In the genomic region with DNA sequence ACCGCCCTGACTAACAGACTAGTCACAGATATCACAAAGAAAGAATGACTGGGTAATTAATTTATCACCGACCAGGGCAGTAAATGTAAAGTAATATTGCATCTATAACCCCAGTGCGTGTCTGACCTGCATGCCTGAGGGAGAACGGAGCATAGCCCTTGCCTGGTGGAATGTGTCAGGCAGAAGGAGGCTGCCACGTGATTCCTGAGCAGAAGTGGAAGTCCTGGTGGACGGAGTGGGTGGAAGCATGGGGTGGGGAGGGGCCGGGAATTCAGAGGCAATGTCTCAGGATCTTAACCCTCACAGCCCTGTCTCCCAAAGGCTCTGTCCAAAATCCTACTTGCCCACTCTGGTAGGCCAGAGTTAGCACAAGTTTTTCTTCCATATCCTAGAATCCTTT, we compare ENCODE assay signal across 8 mouse cellular contexts. TPM values are rescaled to one million over a fixed set of nuclear protein-coding genes. Genes with fewer than 3 reads are reported as not detected.
DNase-seq lines count a peak whose midpoint lies in the region; ATAC-seq and TF ChIP-seq lines count a peak whose summit lies in the region.
"Had no signal": no experiment of that assay in that cellular context is flagged by ENCODE, and none has a peak within 500 bp of the region (broad histone marks: within the 10 kb centered on the region; RNA-seq: fewer than 3 reads in every experiment).

No protein-coding gene starts in this region.

- no peaks in the 10 kb centered on the region for H3K36me3 ChIP-seq in embryonic facial prominence, embryonic 14.5 days (ENCODE audit: control insufficient read depth, insufficient read depth, low read length)
- H3K36me3 ChIP-seq in lung, postnatal 0 days (ENCODE audit: insufficient read depth, low read length), result no peaks in the 10 kb centered on the region

- H3K27ac ChIP-seq in embryonic facial prominence, embryonic 14.5 days (replicated peaks; ENCODE audit: low read depth, low read length), result peak overlapping the region; percentile 88
- peak overlapping the region; percentile 51; the same call in 1 of the 2 replicates for H3K27ac ChIP-seq in lung, postnatal 0 days (ENCODE audit: low read length)

- WGBS in embryonic facial prominence, embryonic 14.5 days, result 17% methylated on average over 7 of the region's 7 CpGs
- WGBS in lung, postnatal 0 days, result 32% methylated on average over 7 of the region's 7 CpGs

- no peak for TF ChIP-seq EP300 in lung, postnatal 0 days (IDR thresholded peaks at IDR 0.05)

- H3K4me3 ChIP-seq in embryonic facial prominence, embryonic 14.5 days (ENCODE audit: low read depth, low read length), result no peak overlapping the region
- H3K4me3 ChIP-seq in lung, postnatal 0 days (ENCODE audit: low read depth, low read length), result no peak overlapping the region

- H3K4me2 ChIP-seq in embryonic facial prominence, embryonic 14.5 days (ENCODE audit: low read depth, low read length), result peak overlapping the region; percentile 39
- no peak overlapping the region for H3K4me2 ChIP-seq in lung, postnatal 0 days (replicated peaks; ENCODE audit: low read depth, low read length)

- peak; percentile 10 for DNase-seq in brain, adult 2 months (ENCODE audit: low read depth, low spot score)
- DNase-seq in embryonic facial prominence, embryonic 14.5 days (ENCODE audit: low spot score), result no peak
- DNase-seq in kidney, adult 9 months, result peak; percentile 73
- peak; percentile 67 for DNase-seq in lung, postnatal 0 days (ENCODE audit: low spot score)
- DNase-seq in left cerebral cortex, adult 8-10 months (ENCODE audit: low spot score in 2 of 2), result no peak
- no peak for DNase-seq in cerebellum, adult 11-12 months

- ATAC-seq in embryonic facial prominence, embryonic 14.5 days (ENCODE audit: low read depth), result peak; percentile 17
- peak; percentile 82 for ATAC-seq in lung, postnatal 0 days
- no peak for ATAC-seq in monocyte, adult 5-6 weeks (replicated peaks; ENCODE audit: insufficient number of reproducible peaks, low FRiP score, low TSS enrichment, poor library complexity, severe bottlenecking)

- peaks cover 66% of the 10 kb centered on the region for H3K4me1 ChIP-seq in embryonic facial prominence, embryonic 14.5 days (ENCODE audit: control insufficient read depth, insufficient read depth, low read length)
- H3K4me1 ChIP-seq in lung, postnatal 0 days (ENCODE audit: insufficient read depth, low read depth, low read length), result peaks cover 13% of the 10 kb centered on the region; the same call in 1 of the 2 replicates

- H3K27me3 ChIP-seq in embryonic facial prominence, embryonic 14.5 days (replicated peaks; ENCODE audit: control insufficient read depth, insufficient read depth, low read length), result no peaks in the 10 kb centered on the region
- 0 out of 2 replicates have a peak, but pooled peaks cover 6% of the 10 kb centered on the region for H3K27me3 ChIP-seq in lung, postnatal 0 days (replicated peaks; ENCODE audit: insufficient read depth, low read length)

- H3K9ac ChIP-seq in embryonic facial prominence, embryonic 14.5 days (ENCODE audit: low read depth, low read length), result no peak overlapping the region
- no peak overlapping the region for H3K9ac ChIP-seq in lung, postnatal 0 days (replicated peaks; ENCODE audit: low read depth)

- no peaks in the 10 kb centered on the region for H3K9me3 ChIP-seq in embryonic facial prominence, embryonic 14.5 days (ENCODE audit: control insufficient read depth, low read length)
- no peaks in the 10 kb centered on the region for H3K9me3 ChIP-seq in lung, postnatal 0 days (ENCODE audit: low read length)

- TF ChIP-seq CTCF in lung, postnatal 0 days (IDR thresholded peaks at IDR 0.05), result peak; percentile 28

RNA-seq across cellular contexts. Expression of gene Abca4, which starts 3.2 kb away (rescaled TPM):
- polyA plus RNA-seq in embryonic facial prominence, embryonic 14.5 days (2014; fragmentation: Nextera tagmentation; extraction: Ambion mirVana), result 1.5 and 1.8 TPM in 2 replicates
- polyA plus RNA-seq in lung, postnatal 0 days (2015; fragmentation: Nextera tagmentation; extraction: Ambion mirVana), result 2.3 and 2.5 TPM in 2 replicates
- 1 to 10 TPM; 3.1 to 3.3 (median 3.2) TPM for total RNA-seq in left cerebral cortex, adult 8-10 months (2022)
- not detected in 3 replicates for total RNA-seq in monocyte, adult 5-6 weeks (2017)
- total RNA-seq: megakaryocyte-erythroid progenitor cell, adult 5-6 weeks had no signal

Comparison
In these comparisons a context has a peak if more than half of its experiments do, and no peak if none do; other contexts are left out.
1. DNase-seq: peak in brain, adult 2 months (single experiment), kidney, adult 9 months (single experiment) and lung, postnatal 0 days (single experiment); none in embryonic facial prominence, embryonic 14.5 days (single experiment), left cerebral cortex, adult 8-10 months (0 of 2) and cerebellum, adult 11-12 months (single experiment).